Mouse (Mus musculus): ENCODE data around the gene Abca14. TPM values are rescaled to one million over a fixed set of nuclear protein-coding genes. Genes with fewer than 3 reads are reported as not detected.

Abca14 gene
- polyA plus RNA-seq (2016; fragmentation: Nextera tagmentation; extraction: Ambion mirVana): not detected in 2 replicates

DNA sequence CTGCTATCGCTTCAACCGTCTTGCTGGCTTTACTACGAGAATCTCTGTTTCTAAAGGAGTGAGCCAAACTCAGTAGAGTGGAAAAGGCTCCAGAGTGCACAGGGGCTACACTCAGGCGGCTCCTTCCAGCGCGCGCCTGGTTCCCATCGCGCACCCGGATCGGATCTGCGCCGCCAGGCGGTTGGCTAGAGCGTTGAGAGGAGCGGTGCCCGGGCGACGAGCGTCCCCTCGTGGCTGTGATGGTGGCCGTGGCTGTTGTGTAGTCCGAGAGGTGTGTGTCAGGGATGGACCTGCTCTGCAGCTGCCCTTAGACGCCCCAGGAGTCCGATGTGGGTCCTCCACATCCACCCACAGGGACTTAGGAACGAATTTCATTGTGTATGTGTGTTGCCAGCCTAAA is at the start of gene Abca14:
Gene Abca14 (plus strand): TSS at position 173 of the 400 bp plus-strand sequence.
- no peaks in the 10 kb centered on the region for H3K36me3 ChIP-seq (replicated peaks)
- H3K4me3 ChIP-seq (replicated peaks): no peak within 1 kb of the TSS
- H3K9ac ChIP-seq: no peak within 1 kb of the TSS
- H3K4me1 ChIP-seq: peaks cover 14% of the 10 kb centered on the region
- peaks cover 43% of the 10 kb centered on the region for H3K27me3 ChIP-seq
- no peak within 1 kb of the TSS for H3K4me2 ChIP-seq
- ATAC-seq (ENCODE audit: low FRiP score): peak; percentile 79; the same call in 1 of the 2 replicates
- 4% methylated on average over 26 of the region's 26 CpGs for whole genome bisulfite sequencing
- H3K27ac ChIP-seq: no peak within 1 kb of the TSS
- H3K9me3 ChIP-seq: no peaks in the 10 kb centered on the region

DNA sequence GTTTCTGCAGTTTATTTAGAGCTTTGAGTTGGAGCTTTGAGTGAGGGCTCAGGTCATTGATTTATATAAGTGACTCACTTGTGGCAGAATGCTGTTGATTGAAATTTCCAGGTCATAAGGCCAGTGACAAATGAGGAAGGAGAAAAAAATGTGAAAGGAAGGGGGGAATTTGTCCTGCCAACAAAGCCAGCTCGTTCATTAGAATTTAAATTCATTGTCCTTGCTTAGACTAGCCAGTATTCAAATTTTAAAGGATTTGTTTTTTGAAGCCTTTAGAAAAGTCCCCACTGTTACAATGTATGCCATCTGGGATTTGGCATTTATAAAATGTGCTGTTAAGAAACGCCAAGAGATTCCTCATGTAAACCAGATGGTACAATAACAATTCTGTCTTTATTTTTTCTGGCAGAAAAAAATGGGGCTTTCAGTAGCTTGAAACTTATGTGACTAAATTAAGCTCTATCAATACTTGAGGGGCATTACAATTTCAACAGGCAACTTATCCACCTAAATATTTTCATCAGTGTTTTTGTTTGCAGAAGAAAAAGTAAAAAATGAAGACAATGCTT is 46.8 kb upstream of the Abca14 start:
- Histone ChIP-seq H3K9me3 (no peaks in the 10 kb centered on the region), H3K36me3 (replicated peaks) (no peaks in the 10 kb centered on the region), H3K4me3 (replicated peaks) (no peak overlapping the region), H3K4me2 (no peak overlapping the region), H3K27me3 (peaks cover 66% of the 10 kb centered on the region), H3K9ac (no peak overlapping the region), H3K4me1 (peaks cover 23% of the 10 kb centered on the region), H3K27ac (no peak overlapping the region)
- 10% methylated on average over 2 of the region's 2 CpGs for WGBS
- no peak for ATAC-seq (ENCODE audit: low FRiP score)

DNA sequence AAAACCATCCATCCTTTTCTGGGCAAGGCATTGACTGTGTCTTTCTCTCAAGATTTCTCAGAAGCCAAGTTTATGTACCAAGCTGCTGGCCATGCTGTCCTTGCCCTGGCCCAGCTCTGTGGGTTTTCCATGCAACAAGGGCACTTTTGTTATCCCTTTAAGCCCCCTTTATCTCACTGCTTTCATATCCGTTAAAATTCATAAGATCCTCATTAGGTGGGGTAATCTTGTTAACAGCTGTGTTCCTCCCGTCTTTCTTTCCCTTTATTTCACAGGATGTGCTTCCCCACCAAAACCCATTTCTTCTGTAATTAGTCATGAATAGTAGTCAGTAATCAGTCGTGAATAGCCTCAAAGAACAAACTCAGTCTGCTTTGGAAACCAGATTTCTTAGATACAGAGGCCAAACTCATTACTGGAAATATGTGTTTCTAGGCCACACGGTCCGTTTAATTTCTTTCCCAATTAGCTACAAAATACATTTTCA is 46.1 kb upstream of the Abca14 start:
- WGBS: 9% methylated on average over 5 of the region's 5 CpGs
- Histone ChIP-seq H3K4me3 (replicated peaks) (no peak overlapping the region), H3K4me1 (peaks cover 23% of the 10 kb centered on the region), H3K9ac (no peak overlapping the region), H3K4me2 (no peak overlapping the region), H3K27me3 (peaks cover 64% of the 10 kb centered on the region), H3K9me3 (no peaks in the 10 kb centered on the region), H3K36me3 (replicated peaks) (no peaks in the 10 kb centered on the region), H3K27ac (no peak overlapping the region)
- peak; percentile 57 for ATAC-seq (ENCODE audit: low FRiP score)

DNA sequence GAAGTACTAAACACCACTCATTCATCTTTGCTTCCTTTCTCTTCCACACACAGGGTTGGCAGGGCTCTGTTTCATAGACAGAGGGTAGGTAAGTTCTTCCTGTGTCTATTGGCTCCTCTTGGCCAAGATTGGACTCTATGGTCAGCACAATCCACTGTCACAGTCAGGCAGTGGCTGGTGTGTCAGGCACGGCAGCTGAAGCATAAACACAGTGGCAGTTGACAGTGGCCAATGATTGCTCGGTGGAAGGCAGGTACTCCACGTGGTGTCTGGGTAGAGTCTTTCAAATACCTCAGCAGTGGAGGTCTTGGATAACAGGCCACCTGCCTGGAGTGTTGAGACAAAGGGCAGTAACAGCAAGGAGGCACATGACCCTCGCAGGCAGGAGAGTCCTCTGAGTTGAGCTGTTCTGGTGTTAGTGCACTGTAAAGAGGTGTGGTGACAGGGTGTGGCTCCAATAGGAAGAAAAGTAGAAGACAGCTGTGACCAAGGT is 45.6 kb upstream of the Abca14 start:
- Histone ChIP-seq H3K9me3 (no peaks in the 10 kb centered on the region), H3K4me3 (replicated peaks) (no peak overlapping the region), H3K4me1 (peaks cover 23% of the 10 kb centered on the region), H3K36me3 (replicated peaks) (no peaks in the 10 kb centered on the region), H3K27me3 (peaks cover 60% of the 10 kb centered on the region), H3K27ac (no peak overlapping the region), H3K4me2 (no peak overlapping the region), H3K9ac (no peak overlapping the region)
- 10% methylated on average over 4 of the region's 4 CpGs for WGBS
- ATAC-seq (ENCODE audit: low FRiP score): peak; percentile 49; the same call in 1 of the 2 replicates

DNA sequence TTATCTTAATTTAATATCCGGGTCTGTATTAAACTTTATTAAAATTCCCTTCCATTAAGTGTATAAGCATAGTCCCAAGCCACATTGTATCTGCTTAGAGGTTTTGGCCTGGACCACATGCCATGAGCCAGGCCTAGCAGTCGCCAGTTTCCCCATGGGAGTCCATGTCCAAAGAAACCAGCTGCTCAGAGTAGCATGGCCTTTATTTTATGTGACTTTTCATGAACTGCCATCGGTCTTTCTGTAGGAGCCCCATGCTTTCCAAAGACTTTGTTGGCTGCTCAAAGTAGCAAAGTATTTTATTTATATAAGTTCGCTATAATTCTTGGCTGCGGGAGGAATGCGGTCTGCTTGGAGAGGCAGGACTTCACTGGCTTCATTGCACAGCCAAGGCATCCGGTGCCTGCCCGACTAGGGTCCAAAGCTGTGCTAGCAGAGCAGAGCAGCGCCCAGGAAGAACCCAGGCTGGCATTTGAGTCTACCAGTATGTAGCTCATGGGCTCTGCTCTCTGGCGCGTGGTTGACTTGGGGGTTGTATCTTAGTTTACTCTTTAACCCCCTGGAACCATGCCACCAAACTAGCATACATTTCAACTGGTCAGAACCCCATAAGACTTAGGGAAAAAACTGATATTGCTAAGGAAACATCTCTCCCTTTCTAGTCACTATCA is 40.0 kb upstream of the Abca14 start:
- 91% methylated on average over 11 of the region's 11 CpGs for WGBS
- H3K9ac ChIP-seq: no peak overlapping the region
- no peaks in the 10 kb centered on the region for H3K9me3 ChIP-seq
- no peak overlapping the region for H3K4me3 ChIP-seq (replicated peaks)
- ATAC-seq (ENCODE audit: low FRiP score): no peak
- H3K4me1 ChIP-seq: no peaks in the 10 kb centered on the region
- no peaks in the 10 kb centered on the region for H3K36me3 ChIP-seq (replicated peaks)
- H3K27me3 ChIP-seq: peaks cover 41% of the 10 kb centered on the region
- no peak overlapping the region for H3K4me2 ChIP-seq
- no peak overlapping the region for H3K27ac ChIP-seq

DNA sequence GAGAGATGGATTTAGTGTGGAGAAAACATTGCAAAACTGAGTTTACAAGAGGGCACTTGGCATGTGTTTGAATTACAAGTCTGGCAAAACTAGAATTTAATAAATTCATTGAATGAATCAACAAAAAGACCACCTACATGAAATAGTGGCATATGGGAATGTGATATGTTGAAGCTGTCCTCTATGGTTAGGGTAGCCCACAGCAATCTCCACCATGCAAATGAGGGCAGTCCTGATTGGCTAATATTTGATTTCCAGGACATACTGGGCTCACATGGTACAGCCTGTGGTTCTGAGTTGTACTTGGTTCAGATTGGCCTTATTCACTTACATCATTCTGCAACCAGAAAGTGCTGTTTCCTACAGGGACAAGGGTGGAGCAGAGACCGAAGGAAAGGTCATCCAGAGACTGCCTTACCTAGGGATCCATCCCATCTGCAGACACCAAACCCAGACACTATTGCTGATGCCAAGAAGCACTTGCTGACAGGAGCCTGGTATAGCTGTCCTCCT is 31.5 kb upstream of the Abca14 start:
- WGBS: 83% methylated on average over 1 of the region's 1 CpGs
- H3K4me3 ChIP-seq (replicated peaks): no peak overlapping the region
- H3K27me3 ChIP-seq: 0 out of 2 replicates have a peak, but pooled peaks cover 8% of the 10 kb centered on the region
- H3K36me3 ChIP-seq (replicated peaks): no peaks in the 10 kb centered on the region
- no peaks in the 10 kb centered on the region for H3K4me1 ChIP-seq
- H3K9ac ChIP-seq: no peak overlapping the region
- H3K27ac ChIP-seq: no peak overlapping the region
- no peak overlapping the region for H3K4me2 ChIP-seq
- ATAC-seq (ENCODE audit: low FRiP score): no peak
- H3K9me3 ChIP-seq: no peaks in the 10 kb centered on the region

DNA sequence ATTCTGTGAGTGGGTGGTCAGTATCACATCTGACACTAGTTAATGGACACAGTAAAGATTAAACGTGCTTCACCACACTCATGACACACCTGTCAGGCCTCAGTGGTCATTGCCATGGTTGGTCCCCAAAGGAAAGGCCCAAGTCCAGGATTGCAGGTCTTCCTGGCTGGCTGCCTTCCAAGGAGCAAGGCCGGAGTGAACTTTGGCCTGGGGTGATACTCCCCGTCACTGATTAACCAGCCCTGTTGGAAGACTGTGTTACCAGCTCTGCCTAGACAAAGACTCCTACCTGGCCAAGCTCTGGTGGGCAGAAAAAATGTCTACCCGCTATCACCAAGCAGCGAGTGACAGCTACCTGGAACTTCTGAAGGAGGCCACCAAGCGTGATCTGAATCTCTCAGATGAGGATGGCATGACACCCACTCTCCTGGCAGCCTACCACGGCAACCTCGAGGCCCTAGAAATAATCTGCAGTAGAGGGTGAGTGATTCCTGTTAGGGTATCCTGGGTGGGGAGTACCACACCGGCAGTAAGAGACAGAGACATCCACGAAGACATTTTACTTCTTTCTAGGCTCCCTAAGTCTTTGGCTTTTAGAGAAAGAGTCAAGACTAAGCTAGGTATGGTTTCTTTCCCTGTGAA is 30.0 kb upstream of the Abca14 start, which contains the start of gene Anks4b:
Gene Anks4b (plus strand): TSS at position 256 of the 642 bp plus-strand sequence.
- WGBS: 90% methylated on average over 10 of the region's 10 CpGs
- no peak within 1 kb of the TSS for H3K4me2 ChIP-seq
- no peak for ATAC-seq (ENCODE audit: low FRiP score)

DNA sequence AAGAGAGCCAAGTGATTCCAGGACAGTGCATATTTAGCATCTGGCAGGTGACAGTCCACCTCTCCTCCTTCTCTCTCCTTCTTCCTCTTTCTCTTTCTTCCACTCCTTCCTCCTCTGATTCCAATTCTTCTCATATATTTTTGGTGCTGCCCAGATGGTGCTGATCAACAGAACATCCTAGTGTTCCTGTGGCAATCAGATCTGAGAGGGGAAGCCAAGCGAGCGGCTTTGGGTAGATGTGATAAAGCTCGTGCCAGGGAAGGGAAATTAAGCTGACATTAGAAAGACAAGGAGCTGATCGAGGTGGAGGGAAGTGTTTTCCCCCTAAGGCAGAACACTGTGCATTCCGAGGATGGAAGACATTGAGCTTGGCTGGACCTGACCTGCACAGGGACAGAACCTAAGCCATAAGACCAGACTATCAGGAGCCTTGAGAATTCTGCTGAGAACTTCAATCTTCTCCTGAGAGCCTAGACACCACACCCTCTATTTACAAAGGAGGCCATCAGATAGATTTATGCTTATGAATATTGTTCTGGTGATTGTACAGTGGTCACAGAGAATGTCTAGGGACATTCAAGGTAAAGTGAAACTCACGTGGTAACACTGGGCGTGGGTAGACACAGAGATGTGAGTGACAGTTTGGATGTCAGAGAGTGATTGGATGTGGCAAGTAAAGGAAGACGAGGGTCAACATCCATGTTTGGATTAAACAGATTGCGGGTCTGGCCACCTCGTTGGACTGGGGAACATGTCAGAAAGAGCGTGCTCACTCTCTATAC is 28.8 kb upstream of the Abca14 start:
- H3K27me3 ChIP-seq: 0 out of 2 replicates have a peak, but pooled peaks cover 8% of the 10 kb centered on the region
- 88% methylated on average over 11 of the region's 11 CpGs for WGBS

More for the DNA sequence above, 30.0 kb upstream of the Abca14 start, which contains the start of gene Anks4b:
- H3K27ac ChIP-seq: no peak within 1 kb of the TSS
- H3K4me3 ChIP-seq (replicated peaks): no peak within 1 kb of the TSS
- 0 out of 2 replicates have a peak, but pooled peaks cover 8% of the 10 kb centered on the region for H3K27me3 ChIP-seq
- no peaks in the 10 kb centered on the region for H3K9me3 ChIP-seq
- H3K9ac ChIP-seq: no peak within 1 kb of the TSS
- H3K4me1 ChIP-seq: no peaks in the 10 kb centered on the region
- H3K36me3 ChIP-seq (replicated peaks): no peaks in the 10 kb centered on the region

DNA sequence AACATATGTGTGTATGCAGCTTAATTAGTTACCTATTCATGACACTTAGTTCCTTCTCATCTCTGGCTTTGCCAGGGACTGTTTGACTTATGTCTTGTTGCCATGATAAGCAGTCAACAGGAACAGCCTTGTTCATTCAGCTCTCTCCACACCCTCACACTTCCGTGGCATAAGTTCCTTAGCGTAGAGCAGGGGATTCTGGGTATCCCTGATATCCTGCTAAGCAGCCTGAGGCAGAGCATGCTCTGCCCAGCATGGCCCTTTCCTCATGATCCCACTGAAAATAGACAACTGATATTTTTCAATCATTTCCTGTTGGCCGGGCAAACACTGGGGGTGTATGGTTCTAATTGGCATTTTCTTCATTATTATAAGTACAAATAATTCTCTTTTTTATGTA is 26.1 kb upstream of the Abca14 start:
- H3K9me3 ChIP-seq: no peaks in the 10 kb centered on the region
- H3K27ac ChIP-seq: no peak overlapping the region
- 81% methylated on average over 3 of the region's 3 CpGs for WGBS
- no peaks in the 10 kb centered on the region for H3K4me1 ChIP-seq
- no peak overlapping the region for H3K4me3 ChIP-seq (replicated peaks)
- 0 out of 2 replicates have a peak, but pooled peaks cover 2% of the 10 kb centered on the region for H3K27me3 ChIP-seq
- no peak overlapping the region for H3K9ac ChIP-seq
- no peaks in the 10 kb centered on the region for H3K36me3 ChIP-seq (replicated peaks)
- H3K4me2 ChIP-seq: no peak overlapping the region
- ATAC-seq (ENCODE audit: low FRiP score): no peak

More for the DNA sequence above, 28.8 kb upstream of the Abca14 start:
- Histone ChIP-seq H3K9me3 (no peaks in the 10 kb centered on the region), H3K36me3 (replicated peaks) (no peaks in the 10 kb centered on the region), H3K4me1 (no peaks in the 10 kb centered on the region), H3K27ac (no peak overlapping the region), H3K4me2 (no peak overlapping the region), H3K4me3 (replicated peaks) (no peak overlapping the region), H3K9ac (no peak overlapping the region)
- no peak for ATAC-seq (ENCODE audit: low FRiP score)

DNA sequence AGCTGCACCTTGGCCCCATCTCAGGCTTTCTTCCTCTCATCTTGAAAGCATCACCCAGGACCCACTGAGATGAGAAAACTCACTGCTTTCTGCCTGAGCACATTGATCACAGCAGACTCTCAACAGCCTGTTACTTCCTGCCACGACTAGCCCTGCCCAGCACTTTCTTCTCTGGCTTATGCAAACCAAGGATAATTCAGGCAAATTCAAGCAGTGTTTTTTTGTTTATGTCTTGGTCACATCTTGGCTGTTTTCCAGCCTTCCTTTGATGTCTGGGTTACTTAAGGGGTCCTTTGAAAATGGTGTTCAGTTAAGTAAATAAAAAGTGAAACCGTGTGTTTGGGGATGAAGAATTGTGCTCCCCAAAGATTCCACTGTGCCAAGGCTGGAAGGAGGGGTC is 24.8 kb upstream of the Abca14 start:
- H3K9me3 ChIP-seq: no peaks in the 10 kb centered on the region
- no peaks in the 10 kb centered on the region for H3K36me3 ChIP-seq (replicated peaks)
- no peak for ATAC-seq (ENCODE audit: low FRiP score)
- WGBS: 32% methylated on average over 2 of the region's 2 CpGs
- H3K4me3 ChIP-seq (replicated peaks): no peak overlapping the region
- H3K9ac ChIP-seq: no peak overlapping the region
- no peaks in the 10 kb centered on the region for H3K4me1 ChIP-seq
- H3K27me3 ChIP-seq: no peaks in the 10 kb centered on the region
- H3K4me2 ChIP-seq: no peak overlapping the region
- H3K27ac ChIP-seq: no peak overlapping the region

DNA sequence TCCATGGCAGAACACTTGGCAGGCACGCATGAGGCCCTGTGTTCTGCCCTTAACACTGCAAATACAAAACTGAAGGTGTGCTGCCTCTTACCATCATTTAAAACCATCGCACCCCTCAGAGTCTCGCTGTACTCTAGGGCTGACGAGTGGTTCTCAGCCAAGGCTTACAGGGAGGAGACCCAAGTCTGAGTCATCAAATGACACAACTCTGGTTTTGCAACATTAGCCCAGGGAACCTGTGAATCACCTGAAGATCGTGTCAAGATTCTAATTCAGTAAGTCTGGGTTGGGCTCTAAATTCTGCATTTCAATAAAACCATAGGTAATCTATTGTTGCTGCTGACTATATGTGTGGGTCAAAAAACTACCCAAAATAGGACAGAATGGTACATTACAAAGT is 23.2 kb upstream of the Abca14 start:
- no peaks in the 10 kb centered on the region for H3K4me1 ChIP-seq
- H3K4me2 ChIP-seq: no peak overlapping the region
- no peak for ATAC-seq (ENCODE audit: low FRiP score)
- no peaks in the 10 kb centered on the region for H3K36me3 ChIP-seq (replicated peaks)
- H3K27me3 ChIP-seq: no peaks in the 10 kb centered on the region
- no peaks in the 10 kb centered on the region for H3K9me3 ChIP-seq
- WGBS: 91% methylated on average over 5 of the region's 5 CpGs
- no peak overlapping the region for H3K9ac ChIP-seq
- H3K27ac ChIP-seq: no peak overlapping the region
- no peak overlapping the region for H3K4me3 ChIP-seq (replicated peaks)

Measured in forebrain, embryonic 12.5 days (tissue).